Mouse (Mus musculus) urinary bladder, postnatal 36 days (tissue): ENCODE measurements at regions not wholly inside any gene's neighbourhood (a gene's known extent, or its start where the extent isn't known, plus 50 kb on each side); places are given as distances from the start of the nearest gene placed in this dataset.

ENCODE experiments used
- DNase-seq, 2 experiments: peaks; one replicate each; pipeline ENCODE4 v3.0.0; 2022; ENCODE audit warnings: low spot score in 2 of 2, mixed read lengths in 1 of 2

DNA sequence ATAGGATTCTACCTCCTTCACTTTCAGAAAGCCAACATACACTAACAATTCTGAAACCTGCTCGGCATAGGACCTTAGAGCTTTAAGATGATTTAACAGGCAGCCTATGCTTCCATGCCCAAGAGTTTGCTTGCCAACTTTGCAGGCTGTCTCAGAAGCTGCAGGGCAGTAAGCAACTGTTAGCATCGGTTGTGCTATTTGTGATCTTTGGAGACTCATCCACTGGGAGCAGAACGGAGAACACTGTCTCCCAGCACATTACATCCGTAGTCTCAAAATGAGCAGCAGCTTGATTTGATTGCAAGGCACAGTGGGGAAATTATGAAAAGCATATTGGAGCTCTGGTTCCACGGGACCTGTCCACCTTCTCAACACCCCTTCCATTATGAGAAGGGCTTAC is 108.5 kb upstream of the Pter start:
- no peak for DNase-seq

DNA sequence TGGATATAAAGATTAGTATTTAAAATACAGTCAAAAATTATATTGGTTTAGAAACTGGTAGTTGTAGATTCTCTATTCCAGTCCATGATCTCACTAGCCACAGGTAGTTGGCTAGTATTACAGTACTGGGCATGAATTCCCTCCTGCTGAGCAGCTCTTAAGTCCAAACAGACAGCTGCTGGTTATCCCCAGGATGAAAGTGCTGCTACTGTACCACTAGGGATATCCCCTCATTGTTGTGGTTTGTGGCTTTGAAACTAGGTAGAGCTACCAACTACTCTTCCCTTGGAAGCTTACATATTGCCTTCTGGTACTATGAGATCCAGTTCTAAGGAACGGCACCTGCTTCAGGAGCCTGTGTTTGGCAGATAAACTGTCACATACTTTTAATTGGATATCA is 97.9 kb upstream of the Pter start:
- DNase-seq = no peak

DNA sequence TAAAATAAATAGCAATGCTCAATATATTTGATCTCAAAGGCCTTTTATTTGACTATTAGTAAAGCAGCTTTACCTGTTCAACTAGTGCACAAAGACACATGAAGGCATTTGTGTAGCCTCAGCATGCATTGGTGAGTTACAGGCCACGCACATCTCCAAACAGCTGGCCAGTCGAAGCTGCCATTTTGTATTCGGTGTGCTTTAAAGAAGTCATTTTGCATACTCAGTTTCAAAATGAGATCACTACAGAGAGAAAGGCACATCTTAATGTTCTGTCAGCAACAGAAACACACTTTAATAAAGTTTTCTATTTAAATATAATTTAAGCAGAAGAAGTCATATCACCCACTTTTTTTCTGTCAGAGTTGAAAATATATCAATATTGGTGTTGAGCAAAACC is 90.3 kb upstream of the Pter start:
- DNase-seq = no peak

DNA sequence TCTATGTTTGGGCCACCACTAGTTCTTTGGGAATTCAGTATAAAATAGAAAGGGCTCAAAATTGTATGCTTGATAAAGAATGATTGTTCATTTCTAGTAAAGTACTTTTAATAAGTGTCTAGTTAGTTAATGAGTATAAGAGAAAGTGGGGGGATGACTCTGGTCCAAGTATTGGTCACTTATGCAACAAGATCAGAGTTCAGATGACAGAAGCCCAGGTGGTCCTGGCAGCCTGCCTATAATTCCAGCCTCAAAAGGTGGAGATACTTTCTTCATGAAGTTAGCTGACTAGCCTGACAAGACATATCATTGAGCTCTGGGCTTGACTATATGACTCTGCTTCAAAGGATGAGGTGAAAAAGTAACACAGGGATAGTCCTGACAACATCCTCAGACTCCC is 57.3 kb upstream of the Pter start:
- no peak for DNase-seq

DNA sequence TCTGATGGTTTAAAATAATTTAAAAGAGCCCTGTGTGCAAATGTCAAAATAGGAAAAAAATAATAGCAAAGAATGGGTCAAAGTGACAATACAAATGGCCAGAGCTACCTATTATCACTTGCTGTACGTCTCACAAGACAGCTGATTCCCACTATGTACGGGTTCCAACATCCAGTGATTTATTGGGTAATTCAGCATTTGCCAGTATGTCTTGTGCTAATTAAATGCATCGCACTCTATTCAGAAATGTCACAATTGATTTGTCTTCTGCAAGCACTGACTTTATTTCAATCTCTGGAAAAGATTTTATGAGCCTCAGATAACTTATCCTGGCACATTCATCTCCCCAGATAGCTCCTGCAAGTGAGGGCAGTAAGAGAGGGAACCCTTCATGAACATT is 55.1 kb upstream of the Pter start:
- DNase-seq = no peak
